ENCODE assay signal across 16 mouse cellular contexts in the genomic region with DNA sequence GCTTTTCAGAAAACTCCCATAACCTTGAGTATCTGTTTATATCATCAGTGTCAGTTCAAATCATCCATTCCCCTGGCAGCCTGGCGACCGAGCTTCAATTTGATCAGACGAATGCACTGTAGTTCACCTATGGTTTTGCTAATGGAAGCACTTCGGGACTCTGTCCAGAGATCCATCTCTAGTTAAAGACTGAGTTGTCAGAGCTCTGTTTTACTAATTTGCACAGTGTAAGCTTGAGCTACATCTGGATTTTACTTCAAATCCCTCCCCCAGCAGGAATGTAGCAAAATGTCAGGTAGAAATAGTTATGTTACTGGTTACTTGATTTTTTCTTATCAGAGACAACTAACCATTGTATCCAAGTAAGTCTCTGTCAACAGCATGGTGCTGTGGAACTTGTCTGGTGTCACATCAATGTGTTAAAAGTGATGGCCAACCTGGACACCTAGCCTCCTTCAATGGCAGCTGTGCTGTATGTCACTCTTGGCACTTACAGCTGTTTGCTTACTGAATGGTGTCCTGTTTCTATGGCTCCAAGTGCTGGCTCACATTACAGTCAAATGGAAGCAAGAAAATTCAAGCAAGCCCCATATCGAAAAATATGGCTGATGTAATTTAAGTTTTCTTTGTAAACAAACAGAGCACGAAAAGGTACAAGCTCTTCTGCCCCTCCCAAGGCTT.
"Had no signal": no experiment of that assay in that cellular context is flagged by ENCODE, and none has a peak within 500 bp of the region (broad histone marks: within the 10 kb centered on the region; RNA-seq: fewer than 3 reads in every experiment).

No protein-coding gene starts in this region.

- ATAC-seq: liver, postnatal 0 days; lung, postnatal 0 days; midbrain, embryonic 16.5 days had no signal

- H3K9me3 ChIP-seq: kidney, embryonic 15.5 days; midbrain, embryonic 12.5 days had no signal

- H3K27me3 ChIP-seq: kidney, embryonic 15.5 days; midbrain, embryonic 12.5 days had no signal

- H3K4me2 ChIP-seq: kidney, embryonic 15.5 days; lung, embryonic 14.5 days; midbrain, embryonic 12.5 days had no signal

- H3K4me3 ChIP-seq: kidney, embryonic 15.5 days; midbrain, embryonic 12.5 days had no signal

- H3K36me3 ChIP-seq: kidney, embryonic 15.5 days; midbrain, embryonic 12.5 days had no signal

- H3K27ac ChIP-seq: kidney, embryonic 15.5 days; liver, embryonic 14.5 days; macrophage; midbrain, embryonic 12.5 days had no signal

- H3K9ac ChIP-seq: kidney, embryonic 15.5 days; liver, embryonic 14.5 days; liver, postnatal 0 days; lung, embryonic 14.5 days; midbrain, embryonic 12.5 days had no signal

- H3K4me1 ChIP-seq: kidney, embryonic 15.5 days; midbrain, embryonic 12.5 days had no signal

- DNase-seq: kidney, adult 11 months; kidney, adult 8-10 months; kidney, postnatal 10 days; kidney, postnatal 4 days; left cerebral cortex, postnatal 4 days; liver, postnatal 0 days; lung, embryonic 14.5 days; thymus, adult 2 months; thymus, postnatal 14 days; thymus, postnatal 4 days had no signal
